Mouse (Mus musculus) thymus, adult 2 months (tissue): ENCODE results near the gene Tmem192.

Source experiments
- CTCF ChIP-seq: fragments of 200-500 bp; IDR thresholded peaks from 2 replicates; pipeline ENCODE4 v1.5.1; 2012; ENCODE audit warnings: mild to moderate bottlenecking, control low read depth, low read length, moderate library complexity, borderline replicate concordance; ENCODE audit not compliant: control insufficient read depth, poor library complexity, insufficient read depth; ENCODE audit errors: extremely low read depth
- POLR2A ChIP-seq: fragments of 200-500 bp; IDR thresholded peaks from 2 replicates; pipeline ENCODE4 v1.6.1; 2012; ENCODE audit warnings: mild to moderate bottlenecking, low read length, control low read depth, moderate library complexity; ENCODE audit not compliant: control insufficient read depth, poor library complexity, insufficient read depth; ENCODE audit errors: extremely low read depth

DNA sequence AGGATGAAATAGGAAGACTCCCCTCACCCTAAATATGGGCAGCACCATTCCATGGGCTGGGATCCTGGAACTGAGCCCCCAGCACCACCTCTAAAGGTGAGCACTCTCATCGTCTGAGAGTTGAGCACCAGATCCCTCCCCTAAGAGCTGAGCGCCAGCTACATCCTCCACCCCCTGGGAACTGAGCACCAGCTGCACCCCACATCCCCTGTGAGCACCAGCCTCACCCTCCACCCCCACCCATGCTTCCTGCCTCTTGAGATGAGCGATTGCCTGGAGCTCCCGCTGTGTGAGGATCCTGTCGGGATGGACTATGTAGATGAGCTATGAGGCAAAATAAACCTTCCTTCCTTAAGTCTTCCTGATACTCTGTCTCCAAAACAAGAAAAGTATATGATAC lies 4.0 kb upstream of the Tmem192 start:
- no peak for TF ChIP-seq POLR2A
- no peak for TF ChIP-seq CTCF
